Mouse (Mus musculus): ENCODE measurements around the gene Cdyl.

The Cdyl gene

DNA sequence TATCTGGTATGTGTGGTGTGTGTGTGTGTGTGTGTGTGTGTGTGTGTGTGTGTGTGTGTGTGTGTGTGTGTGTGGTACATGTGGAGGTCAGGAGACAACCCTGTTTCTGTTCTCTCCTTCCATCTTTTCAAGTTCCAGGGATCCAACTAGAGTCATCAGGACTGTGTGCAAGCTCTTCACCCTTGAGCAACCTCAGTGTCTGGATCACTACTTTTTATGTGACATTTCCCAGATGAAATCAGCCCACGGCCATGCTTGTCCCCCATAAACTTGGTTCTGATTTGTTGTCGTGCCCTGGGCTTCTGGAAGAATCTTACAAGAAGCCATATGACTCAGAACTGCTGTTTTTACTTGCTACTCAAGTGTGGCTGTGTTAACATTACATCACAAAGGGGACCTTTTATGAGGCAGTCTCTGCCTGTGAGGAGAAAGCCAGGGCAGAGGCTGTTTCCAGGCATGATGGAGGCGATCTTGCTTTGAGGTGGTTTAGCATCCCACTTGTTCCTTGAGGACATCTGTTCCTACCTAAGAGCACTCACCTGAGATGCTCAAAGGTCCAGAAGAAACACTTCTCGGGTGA lies at the start of gene Cdyl:
Cdyl (plus strand) TSS at position 428 of the 580 bp plus-strand sequence.
- no peak for DNase-seq

DNA sequence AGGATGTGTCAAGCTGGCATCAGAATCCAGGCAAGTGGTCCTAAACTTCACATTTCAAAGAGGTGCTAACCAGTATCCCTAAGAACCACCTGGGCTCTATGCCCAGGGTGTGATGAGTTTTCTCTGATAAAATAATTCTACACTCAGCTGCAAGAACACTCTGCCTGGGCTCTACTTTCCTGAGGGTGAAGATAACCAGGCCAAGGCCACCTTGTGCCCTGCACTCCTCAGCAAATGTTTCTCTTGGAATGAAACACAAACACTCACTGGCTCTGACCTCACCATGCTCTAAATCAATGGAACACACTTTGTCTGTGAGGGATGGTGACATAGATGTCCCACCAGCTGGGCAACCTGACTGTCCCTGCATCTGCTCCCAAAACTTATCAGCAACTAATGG lies 48.9 kb upstream of the Cdyl start:
- DNase-seq: no peak

DNA sequence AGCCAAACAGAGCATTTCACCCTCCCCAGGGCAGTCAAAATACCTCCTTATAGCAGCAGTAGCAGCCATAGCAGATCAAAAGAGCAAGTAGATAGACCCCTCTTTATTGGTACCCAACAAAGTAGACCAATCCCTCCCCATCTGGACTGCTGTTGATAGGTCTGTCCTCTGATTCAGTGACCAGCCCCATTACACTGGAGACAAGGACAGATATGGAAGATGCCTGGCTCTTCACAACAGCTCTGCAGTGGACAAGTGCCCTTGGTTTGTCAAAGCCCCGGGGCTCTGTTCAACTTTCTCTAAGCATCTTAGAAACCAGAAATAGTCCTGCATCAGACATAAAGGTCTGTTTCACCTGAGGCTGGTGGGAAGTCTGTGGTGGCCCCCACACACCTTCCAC lies 47.1 kb upstream of the Cdyl start:
- no peak for DNase-seq

DNA sequence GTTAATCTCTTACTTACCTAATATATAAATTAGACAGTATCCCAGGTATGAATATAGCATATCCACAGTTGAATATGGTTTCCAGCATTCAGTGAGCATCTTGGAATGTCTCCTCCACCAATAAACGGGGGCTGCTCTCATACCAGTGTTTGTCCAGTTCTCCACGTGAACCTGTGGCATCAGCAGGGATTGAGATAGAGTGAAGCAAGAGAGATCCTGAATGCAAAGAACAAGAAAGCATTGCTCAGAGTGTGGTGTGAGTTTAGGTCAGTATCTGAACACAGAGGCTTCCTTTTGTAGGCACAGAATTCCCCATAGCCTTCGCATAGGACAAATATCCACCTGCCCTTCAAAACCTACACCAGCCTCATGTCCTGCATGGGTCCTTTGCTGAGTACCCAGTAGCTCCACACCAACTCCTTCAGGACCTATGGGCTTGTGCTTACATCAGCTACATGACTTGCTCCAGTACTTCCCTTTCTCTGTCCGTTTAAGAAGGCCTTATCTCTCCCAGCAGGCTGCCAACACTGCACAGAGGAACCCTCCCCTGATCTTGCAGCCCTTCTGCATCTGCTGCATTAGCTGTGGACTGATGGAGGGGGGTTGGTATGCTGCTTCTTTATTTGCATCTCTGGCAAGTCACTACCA lies 44.7 kb upstream of the Cdyl start:
- no peak for DNase-seq

DNA sequence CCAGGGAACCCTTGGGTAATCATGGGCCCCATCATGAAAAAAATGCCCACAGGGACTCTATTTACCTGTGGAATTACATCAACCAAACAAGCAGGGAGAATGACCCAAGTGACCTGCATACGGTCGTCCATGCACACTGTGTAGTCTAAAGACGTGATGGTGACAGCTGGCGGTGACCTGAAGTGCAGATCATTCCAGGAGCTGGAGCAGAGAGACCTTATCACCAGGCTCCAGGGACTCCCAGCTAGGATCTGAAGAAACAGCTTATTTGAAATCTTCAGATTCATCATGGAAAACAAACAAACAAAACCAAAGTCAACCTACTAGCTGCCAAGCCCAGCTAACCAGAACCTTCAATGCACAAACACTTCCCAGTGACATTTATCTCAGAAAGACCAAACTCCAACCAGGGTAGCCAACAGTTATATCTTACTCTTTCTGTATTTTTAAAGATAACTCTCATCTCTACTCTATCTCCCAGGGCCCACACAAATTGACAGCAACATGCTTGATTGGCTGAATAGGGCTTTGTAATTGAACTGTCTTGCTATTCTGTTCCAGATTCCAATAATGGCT lies 43.0 kb upstream of the Cdyl start:
- DNase-seq: no peak

DNA sequence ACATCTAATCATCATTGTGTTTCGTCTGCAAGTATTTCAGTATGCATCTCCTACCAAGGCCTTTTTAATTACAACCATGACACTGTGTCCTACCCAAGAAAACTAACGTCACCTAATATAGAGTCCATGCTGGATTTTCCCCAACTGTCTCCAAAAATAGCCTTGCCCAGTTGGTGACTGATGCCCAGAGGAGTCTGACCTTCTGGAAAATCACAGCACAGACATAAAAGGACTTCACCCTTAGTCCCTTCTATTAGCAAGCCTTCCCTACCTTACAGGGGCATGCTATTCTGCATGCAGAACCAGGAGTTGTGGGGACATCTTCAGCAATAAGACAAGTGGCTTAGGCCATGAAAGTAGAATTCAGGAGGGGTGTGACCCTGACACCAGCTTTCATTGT lies 40.3 kb upstream of the Cdyl start:
- no peak for DNase-seq

DNA sequence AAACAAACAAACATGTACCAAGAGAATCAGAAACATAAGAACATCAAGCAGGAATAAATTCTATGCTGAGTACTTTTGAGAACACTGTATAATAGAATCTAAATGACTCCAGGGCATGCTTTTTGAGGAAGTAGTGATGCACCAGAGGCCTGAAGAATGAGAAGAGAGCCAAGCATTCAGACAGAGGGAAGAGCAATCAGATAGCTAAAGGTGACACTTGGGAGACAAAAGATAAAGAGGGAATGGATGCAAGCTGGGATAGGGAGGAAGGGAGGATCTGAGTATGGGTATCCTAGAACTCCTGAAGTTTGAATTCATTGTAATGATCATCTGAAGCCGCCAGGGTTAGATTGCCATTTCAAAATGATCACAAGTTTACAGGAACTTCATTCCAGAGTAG lies 38.9 kb upstream of the Cdyl start:
- no peak for DNase-seq

DNA sequence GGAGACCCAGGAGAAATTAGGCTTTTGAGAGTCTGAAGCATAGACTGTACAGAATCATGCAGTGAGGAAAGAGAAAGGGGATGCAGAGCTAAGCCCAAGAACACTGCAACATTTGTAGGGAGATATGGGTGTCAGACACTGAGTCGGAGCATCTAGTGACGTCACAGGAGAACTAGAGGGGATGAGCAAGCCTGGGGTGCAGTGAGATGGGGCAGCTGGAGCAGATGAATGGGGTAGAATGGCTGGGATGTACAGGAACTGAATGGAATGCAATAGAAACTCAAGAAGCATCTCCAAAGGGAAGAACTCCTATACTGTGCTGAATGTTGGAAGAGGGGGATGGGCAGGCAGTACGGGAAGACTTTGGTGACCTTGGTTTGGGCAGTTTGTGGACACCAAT lies 34.8 kb upstream of the Cdyl start:
- DNase-seq: no peak

DNA sequence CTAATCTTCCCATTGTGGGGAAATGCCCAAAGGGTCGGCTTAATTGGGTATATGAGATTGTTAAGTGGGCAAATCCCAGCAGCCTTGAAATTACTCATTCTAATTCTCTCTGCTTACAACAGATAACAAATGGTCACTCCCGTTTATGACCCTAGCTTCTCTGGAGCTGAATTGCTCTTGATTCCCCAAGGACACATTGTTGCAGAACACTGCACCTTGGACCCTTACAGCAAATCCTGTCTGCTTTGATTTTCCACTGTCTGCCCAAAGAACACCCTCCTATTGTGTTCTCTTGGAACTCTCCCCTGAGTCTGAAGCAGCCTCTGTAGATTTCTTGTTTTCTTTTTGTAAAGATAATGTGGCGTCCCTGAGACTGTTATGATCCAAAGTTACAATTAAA lies 34.1 kb upstream of the Cdyl start:
- DNase-seq: no peak

DNA sequence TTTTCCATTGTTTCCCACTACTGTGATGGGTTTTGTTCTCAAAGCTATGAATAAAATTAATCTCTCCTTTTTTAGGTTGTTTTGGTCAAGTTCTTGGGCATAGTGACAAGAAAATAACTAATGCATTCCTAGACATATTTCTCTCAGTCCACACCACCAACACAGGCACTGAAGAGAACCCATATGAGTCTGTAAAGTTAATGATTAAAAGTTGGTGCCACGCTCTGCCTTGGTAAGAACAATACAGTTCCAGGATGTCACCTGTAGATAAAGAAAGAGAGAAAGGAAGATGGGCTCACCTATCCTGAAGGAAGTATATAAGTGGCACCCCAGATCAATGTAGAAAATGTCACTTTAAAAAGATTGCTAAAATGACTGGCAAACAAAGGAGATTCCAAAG lies 32.3 kb upstream of the Cdyl start:
- no peak for DNase-seq

DNA sequence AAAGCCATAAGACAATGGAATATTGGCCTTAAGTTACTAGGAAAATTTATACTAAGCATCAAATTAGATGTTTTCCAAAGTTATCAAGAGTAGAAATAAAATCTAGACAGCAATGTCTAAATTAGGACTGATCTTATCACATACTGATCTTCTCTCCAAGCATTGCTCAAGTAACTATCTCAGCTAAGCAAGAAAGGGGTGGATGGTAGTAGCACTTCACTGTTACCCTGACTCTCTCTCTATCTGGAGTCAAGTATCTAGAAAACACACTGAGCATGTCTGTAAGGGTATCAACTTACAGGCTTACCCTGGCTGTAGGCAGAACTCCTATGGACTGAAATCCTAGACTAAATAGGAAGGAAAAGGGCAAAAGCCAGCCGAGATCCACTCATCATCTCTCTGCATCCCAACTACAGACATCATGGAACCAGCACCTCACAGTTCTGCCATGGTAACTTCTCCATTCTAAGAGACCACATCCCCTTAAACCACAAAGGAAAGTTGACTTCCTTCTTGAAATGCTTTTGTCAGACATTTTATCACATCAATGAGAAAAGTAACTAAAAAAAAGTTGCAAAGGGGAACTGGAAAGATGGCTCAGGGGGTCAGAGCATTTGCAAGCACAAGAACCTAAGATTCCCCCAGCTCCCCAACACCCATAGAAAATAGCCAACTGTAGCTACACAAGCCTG lies 12.4 kb upstream of the Cdyl start:
- DNase-seq: no peak

DNA sequence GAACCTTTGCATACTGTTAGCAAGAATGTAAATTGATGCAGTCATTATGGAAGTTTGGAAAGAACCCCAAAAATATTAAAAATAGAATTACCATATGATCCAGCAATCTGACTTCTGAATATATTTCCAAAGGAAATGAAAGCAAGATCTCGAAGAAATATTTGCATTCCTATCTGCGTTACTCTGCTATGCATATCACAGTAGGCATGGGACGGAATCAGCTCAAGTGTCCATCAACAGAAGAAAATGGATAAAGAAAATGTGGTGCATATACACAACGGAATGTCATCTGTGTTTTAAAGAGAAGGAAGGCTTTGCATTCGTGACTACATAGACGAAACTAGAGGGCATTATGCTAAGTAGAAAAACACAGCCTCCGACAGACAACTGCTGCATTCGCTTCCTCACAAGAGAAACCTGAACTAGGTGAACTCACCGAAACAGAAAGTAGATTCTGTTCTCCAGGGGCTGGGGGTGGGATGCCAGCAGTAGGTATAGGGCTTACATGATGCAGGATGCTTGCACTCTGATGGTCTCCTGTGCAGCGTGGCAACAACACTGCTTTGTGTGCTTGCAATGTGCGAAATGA lies 9.3 kb upstream of the Cdyl start:
- no peak for DNase-seq

DNA sequence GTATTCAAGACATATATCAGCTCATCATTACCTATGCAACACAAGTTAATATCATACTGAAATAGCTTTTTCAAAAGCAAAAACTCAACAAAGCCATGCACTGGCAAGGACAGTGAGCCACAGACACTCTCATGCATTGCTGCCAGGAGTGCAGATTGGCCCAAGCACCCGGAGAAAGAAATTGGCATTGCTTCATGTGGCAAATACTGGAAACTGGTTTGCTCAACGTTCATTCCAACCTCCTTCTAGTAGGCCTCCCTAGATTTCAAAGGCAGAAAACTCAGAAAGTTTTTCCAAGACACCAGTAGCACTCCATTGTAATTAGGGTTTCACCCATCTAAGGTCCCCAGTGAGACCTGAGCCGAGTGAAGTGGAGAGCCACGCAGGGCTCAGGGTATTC lies 6.8 kb upstream of the Cdyl start:
- DNase-seq: peak; percentile 16

DNA sequence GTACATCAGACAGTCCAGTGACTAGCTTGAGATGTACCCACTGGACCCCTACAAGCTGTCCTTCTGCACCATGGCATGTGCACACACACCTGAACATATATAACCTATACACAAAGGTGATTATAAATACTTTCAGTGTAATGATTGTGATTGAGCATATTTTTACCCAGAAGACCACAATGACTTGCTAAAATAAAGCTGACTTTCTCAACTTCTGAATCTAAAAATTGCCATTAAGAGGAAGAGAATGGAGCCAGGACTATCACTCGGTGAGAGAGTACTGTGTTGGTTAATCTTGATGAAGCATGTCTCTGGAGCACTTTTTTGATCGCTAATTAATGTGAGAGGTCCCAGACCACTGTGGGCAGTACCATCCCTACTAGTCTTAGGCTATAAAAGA lies 2.8 kb upstream of the Cdyl start:
- no peak for DNase-seq

DNA sequence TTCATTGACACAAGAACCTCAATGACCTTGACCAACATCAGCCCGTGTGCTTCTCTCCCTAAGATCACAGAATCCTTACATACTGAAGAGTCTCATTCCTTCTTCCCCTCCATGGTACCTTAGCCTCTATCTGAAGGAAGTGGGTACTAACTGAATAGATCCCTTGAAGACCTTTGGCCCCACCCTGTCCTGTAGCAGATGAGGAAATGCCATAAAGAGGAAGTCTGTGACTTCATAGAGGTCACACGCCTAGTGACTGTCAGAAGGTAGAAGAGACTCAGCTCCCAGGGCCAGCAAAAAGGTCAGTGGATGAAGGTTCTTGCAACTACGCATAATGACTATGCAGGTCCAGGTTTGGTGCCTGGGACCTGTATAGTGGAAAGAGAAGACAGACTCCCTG lies 5.8 kb downstream of the Cdyl start:
- no peak for DNase-seq

DNA sequence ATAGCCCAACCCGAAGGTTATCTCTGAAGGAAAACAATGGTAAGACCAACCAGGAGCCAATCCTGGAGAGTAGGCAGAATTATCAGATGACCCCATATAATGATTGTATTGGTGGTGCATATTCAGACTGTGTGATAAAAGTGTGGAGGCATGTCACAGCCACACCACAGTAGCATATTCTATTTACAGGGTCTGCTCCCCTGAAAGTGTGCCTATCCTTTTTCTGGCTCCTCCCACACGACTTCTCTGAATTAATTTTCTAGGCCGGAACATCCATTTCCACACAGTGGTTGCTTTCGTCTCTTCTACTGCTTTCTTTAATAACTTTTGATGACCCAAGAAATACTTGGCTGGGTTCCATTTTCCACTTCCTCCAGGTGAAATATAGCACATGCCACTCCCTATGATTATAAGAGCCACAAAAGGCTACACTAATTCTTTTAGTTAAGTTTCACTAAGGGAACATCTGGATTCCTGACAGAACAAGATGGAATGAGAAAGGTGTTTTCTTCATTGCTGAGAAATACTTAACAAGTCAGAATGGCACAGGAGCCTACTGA lies 10.4 kb downstream of the Cdyl start:
- DNase-seq: no peak

DNA sequence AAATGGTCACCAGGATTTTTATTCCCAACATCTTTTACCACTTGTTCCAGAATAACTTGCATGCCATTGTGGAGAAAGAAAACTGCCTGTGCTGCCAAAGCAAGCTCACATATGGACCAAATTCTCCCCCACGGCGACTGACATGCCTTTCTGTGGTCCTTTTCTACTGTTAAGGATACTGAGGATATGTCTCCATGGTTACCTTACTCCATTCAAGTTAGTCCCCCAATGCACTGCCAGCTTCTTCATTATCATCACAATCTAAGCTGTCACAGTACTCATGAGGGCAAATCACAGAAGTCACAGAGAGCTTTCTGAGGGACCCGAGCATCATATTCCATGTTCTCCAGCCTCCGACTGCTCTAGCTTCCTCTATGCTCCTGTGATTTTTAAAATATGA lies 11.2 kb downstream of the Cdyl start:
- DNase-seq: no peak

DNA sequence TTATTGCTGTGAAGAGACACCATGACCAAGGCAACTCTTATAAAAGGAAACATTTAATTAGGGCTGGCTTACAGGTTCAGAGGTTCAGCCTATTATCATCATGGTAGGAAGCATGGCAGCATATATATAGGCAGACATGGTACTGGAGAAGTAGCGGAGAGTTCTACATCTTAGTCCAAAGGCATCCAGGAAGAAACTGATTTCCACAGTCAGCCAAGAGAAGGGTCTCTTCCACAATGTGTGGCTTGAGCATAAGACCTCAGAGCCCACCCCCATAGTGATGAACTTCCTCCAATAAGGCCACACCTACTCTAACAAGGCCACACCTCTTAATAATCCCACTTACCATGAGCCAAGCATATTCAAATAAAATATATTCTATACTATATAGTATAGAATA lies 17.3 kb downstream of the Cdyl start:
- DNase-seq: no peak

DNA sequence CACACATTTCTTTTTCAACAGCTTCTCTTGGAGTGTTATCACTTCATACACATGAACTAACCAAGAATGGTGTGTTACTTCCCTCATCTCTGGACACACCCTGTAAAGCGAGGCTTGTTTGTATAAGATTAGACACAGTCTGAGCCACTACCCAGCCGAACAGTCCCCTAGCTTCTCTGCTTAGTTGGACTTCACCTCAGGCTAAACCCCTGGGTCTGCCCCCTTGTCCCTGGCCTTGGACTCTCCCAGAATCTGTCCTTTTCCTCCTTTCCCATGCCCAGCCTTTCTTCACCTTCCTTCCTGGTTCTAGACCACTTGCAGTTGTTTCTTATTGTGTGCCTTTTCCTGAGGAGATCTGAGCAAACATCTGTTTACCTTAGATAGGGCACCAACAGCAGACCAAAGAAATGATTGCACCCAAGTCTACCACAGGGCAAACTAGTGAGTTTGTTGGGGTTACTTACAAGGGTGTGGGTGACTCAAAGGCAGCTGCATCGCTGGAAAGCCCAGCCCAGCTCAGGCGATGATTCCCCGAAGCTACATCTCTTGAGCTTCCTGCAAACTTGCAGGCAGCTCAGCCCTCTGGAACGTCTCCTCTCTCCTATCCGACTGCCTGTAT lies 17.9 kb downstream of the Cdyl start:
- DNase-seq: no peak

DNA sequence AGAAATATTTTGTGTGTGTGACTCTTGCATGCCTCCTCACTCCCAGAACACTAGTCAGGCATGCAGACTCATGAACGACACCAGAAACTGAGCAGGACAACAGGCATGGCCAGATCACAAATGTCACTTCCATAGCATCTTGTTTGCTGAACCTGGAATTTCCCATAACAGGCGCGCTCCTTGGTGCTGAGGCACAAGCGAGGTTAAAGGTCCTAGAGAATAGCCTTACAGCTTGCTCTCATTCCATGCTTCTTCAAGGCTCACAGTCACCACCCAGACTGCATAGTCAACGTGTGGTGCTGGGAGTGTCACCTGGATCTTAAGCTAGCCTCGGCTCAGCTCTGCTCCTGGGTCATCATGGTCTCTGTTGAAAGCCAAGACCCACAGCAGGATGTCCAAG lies 19.1 kb downstream of the Cdyl start:
- DNase-seq: no peak

DNA sequence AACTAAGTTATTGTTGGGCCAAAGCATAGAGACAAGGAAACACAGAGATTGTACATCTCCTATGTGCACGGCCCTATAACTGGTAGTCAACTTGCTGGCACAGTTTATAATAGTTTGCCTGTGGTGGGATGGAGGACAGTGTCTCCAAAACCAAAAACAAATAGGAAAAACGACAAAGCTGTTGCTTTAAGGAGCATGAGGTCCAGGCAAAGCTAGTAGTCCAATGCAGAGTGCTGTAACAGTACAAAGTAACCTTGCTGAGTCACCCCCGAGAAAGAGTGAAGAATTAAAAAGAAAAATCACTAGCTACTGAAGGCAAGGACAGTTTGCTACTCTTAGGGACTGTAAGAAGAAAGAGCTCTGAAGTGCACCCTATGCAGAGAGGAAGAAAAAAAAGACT lies 21.7 kb downstream of the Cdyl start:
- DNase-seq: no peak

DNA sequence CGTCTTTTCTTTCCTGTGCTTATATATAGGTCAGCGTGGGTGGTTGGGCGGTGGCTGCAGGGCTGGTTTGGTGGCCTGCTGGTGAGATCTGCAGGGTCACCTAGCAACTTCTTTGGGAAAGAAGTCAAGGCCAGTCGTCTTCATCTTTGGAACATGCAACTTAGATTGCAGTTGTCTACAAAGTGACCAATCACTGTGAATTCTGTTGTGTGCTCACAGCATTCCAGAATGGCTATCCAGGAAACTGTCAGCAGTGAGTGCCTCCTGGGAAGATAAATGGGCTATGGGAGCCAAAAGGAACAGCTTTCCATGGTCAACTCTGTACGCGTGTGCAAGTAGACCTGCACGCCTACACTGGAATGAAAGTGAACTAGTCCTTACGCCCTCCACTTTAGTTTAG lies 26.6 kb downstream of the Cdyl start:
- DNase-seq: no peak

DNA sequence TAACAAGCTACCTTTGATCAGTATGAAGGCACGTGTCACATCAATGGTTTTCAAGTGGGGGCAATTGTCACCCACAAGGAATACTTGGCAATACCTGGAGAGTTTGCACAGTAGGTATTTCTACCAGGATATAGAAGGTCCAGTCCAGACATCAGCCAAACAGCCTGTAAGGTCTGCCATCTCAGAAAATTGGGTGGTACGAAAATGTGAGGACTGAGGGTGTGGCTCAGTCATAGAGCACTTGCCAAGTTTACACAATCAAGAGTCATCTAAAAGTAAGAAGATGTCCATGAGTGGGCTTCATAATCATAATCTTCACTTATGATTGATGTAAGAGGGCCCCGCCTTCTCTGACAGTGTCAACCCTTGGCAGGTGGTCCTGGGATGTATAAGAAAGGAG lies 29.9 kb downstream of the Cdyl start:
- DNase-seq: no peak
